Mouse (Mus musculus): ENCODE measurements around the gene Cpt2.

- TF ChIP-seq POLR2A (IDR thresholded peaks at IDR 0.05; ENCODE audit: borderline replicate concordance, insufficient read depth, low read length) (no peak), CTCF (IDR thresholded peaks at IDR 0.05; ENCODE audit: borderline replicate concordance, insufficient read depth, low read depth, low read length) (no peak)
Observed at GRCm38 (mm10) chr4:107904252-107904651, 19.2 kb downstream of the Cpt2 start.
